Mouse (Mus musculus) ES-Bruce4 (cell line): ENCODE measurements around the gene Rtl1.

Experiments
- CTCF ChIP-seq: IDR thresholded peaks from one replicate; pipeline ENCODE4 v1.8.1; 2011; ENCODE audit warnings: low read depth, low read length
- POLR2A ChIP-seq: IDR thresholded peaks from one replicate; pipeline ENCODE4 v1.8.1; 2011; ENCODE audit warnings: low read length; ENCODE audit not compliant: insufficient read depth

DNA sequence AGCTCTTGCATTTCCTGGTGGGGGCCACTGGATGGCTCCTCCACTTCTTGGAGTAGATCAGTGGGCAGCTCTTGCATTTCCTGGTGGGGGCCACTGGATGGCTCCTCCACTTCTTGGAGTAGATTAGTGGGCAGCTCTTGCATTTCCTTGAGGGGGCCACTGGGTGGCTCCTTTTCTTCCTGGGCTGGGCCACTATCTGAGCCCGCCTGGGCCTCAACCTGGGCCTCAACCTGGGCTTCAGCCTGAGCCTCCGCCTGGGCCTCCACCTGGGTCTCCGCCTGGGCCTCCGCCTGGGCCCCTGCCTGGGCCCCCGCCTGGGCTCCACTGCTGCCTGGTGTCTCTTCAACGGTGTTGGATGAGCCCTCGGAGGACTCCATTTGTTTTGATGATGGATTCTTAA lies 5.2 kb downstream of the Rtl1 start:
- TF ChIP-seq CTCF = no peak
- no peak for TF ChIP-seq POLR2A
